Mouse (Mus musculus): ENCODE results near the gene Eid3.

The Eid3 gene

DNA sequence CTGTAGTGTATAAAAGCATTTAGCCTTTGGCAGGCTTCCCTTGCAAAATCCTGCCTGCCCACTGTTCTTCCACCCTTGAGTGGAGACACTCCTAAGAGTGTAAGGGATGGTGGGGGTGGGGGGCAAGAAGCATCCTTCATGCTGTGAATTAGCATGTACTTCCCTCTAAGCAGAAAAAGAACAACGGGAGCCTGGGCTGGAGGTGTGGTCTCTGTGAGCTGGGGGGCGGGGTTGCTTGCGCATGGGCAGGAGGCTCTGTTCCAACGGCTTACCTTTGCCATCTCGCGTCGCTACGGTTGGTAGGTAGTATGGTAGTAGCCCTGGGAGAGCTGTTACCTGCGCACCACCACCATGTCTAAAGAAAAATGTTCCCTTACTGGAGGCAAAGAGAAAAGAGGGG is at the start of gene Eid3:
Gene Eid3 (plus strand): TSS at position 271 of the 400 bp plus-strand sequence.
- no peak for DNase-seq (ENCODE audit: low spot score)

DNA sequence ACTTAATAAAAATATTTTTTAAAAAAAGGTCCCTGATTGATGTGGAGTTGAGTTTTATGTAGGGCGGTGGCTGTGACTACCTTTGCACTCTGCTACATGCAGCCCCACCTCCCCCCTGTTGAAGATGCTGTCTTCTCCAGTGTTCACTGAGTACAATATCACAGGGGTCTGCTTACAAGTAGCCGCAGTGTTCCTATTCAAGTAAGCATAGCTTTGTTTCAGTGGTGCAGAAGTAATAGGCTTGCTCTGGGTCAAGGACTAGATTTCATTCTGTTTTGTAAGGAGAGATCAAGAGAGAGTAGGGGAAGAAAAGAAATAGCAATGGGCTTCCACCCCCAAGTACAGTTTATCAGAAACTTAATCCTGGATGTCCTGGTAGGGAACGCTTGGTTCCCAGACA is 48.9 kb upstream of the Eid3 start:
- DNase-seq (ENCODE audit: low spot score): no peak

DNA sequence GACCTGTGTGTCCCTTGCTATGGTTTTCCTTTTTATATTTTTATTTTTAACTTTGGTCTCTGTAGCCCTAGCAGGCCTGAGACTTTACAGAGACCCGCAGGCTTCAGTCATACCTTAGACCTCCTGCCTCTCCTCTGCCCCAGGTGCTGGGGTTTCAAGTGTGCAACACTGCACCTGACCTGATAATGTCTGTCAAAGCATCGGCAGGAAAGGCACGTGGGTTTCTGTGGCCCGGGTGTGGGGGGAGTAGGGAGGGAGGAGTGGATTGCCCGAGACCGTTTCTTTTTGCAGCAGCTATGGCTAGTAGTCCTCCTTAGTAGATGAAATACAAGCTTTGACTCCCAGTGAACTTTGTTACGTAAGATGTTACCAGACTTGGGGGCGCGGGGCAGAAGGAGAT is 48.5 kb upstream of the Eid3 start:
- no peak for DNase-seq (ENCODE audit: low spot score)

DNA sequence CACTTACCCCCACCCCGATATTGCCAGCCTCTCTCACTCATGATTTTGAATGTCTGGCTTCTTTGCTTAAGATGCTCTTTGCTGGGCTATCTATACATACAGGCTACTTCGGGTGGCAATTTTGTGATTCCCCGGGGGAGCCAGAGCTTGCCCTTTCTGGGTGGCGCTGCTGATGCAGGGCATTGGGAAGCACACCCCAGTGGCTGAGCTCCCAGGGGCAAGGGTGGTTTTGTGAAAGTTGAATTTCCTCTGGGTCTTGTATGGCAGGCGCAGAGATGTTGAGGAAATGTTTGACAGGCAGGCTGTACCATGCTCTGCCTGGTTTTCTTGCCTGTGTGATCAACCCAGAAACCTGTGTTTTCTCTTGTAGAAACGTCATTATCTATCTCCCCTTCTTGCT is 47.8 kb upstream of the Eid3 start:
- no peak for DNase-seq (ENCODE audit: low spot score)

GRCm38 (mm10) chr10:82823108-82823778 is 43.2 kb upstream of the Eid3 start:
- DNase-seq (ENCODE audit: low spot score): no peak

GRCm38 (mm10) chr10:82823779-82824177 is 42.6 kb upstream of the Eid3 start:
- DNase-seq (ENCODE audit: low spot score): no peak

DNA sequence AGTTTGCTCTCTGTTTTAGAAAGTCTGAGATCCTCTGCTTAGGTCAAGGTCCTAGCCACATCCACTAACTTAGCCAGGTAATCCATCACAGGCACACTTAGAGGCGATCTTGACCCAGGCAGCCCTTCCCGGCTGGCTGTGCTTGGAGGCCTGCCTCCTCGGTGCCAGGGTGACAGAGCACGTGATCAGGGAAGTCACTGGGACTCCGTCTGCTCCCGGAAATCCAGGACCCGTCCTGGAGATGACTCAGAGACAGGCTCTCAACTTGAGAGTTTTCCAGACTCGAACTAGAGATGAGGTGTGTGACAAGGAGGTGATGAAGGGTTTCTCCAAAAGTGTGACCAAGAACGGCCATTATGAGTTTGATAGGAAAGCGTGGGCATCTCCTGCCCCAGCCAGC is 41.9 kb upstream of the Eid3 start:
- no peak for DNase-seq (ENCODE audit: low spot score)

DNA sequence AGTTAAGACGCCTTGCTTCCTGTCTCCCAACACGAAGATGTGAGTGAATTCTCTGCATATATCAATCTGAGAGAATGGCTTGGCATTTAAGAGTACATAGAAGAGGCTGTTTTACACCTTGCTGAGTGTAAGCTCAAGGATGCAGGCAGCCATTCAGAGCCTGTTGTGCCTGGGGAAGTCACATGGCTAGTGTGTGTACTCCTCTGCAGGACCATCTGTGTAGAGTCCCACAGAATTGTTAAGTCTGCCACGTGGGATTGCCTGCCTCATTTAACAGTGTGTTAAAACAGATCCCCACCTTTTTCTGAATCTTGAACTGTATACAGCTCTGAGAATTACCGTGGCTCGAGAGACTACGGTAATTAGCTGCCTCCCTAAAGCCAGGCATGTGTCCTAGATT is 39.9 kb upstream of the Eid3 start:
- no peak for DNase-seq (ENCODE audit: low spot score)

DNA sequence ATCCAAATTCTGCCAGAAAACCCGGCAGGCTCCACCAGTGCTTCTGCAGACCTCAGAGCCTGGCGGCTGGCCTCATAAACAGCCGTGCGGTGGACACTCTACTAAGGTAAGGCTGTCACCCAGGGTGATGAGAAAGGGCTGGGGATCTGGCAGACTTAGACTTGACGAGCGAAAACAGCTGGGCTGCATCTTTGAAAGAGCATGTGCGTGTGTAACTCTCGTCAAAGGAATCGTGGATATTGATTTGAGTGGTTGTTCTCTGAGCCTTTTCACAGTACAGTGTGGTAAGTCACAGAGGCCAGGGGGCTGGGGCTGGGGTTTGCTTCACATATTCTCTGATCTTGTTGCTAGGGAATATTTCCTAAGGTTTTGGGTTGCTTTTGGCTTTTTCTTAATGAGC is 32.5 kb upstream of the Eid3 start, which contains the start of gene Txnrd1:
Gene Txnrd1 (plus strand): TSS at position 26 of the 400 bp plus-strand sequence.
- DNase-seq (ENCODE audit: low spot score): no peak

- no peak for DNase-seq (ENCODE audit: low spot score)
These were observed 30.5 kb upstream of the Eid3 start for GRCm38 (mm10) chr10:82835898-82836297.

GRCm38 (mm10) chr10:82838390-82838789 is 28.0 kb upstream of the Eid3 start:
- DNase-seq (ENCODE audit: low spot score): no peak

DNA sequence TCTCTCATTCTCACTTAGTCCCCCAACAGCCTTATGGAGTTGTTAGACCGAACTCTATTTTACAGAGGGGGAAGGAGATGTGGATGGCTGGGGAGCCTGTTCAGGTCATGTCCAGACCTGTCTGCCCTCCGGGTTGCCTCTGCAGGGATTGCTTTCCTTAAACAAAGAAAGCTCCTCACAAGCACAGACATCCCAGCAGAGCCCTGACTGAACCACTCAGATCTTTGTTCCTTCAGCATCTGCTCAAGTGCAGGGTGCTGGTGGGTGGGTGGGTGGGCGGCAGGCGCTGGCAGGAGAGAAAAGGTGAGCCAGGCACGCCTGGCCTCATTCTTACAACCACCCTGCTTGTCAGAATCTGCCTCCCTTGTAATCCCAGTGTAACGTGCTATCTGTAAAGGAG is 22.3 kb upstream of the Eid3 start:
- no peak for DNase-seq (ENCODE audit: low spot score)

- DNase-seq (ENCODE audit: low spot score): no peak
These were observed 21.7 kb upstream of the Eid3 start for GRCm38 (mm10) chr10:82844731-82845130.

- DNase-seq (ENCODE audit: low spot score): no peak
These were observed 18.5 kb upstream of the Eid3 start for GRCm38 (mm10) chr10:82847821-82848459.

GRCm38 (mm10) chr10:82849686-82850353 is 16.6 kb upstream of the Eid3 start:
- no peak for DNase-seq (ENCODE audit: low spot score)

DNA sequence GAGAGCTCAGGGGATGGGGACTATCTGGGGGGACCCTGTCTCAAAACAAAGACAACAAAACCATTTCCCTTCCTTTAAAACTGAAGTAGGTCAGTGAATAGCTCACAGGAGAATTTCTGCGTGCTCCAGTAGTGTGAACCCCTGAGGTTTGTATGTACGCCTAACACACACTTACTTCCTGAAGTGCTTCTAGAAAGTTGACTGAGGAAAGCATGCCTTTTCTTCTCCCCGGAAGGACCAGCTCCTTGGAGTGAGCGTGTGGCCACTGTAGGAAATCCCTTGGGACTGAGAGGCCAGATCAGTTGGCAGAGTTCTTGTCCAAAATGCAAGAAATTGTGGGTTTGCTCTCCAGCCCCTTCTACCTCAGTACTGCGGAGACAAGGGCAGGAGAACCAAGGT is 16.1 kb upstream of the Eid3 start:
- DNase-seq (ENCODE audit: low spot score): no peak

- DNase-seq (ENCODE audit: low spot score): no peak
These were observed 14.7 kb upstream of the Eid3 start for GRCm38 (mm10) chr10:82851751-82852150.

DNA sequence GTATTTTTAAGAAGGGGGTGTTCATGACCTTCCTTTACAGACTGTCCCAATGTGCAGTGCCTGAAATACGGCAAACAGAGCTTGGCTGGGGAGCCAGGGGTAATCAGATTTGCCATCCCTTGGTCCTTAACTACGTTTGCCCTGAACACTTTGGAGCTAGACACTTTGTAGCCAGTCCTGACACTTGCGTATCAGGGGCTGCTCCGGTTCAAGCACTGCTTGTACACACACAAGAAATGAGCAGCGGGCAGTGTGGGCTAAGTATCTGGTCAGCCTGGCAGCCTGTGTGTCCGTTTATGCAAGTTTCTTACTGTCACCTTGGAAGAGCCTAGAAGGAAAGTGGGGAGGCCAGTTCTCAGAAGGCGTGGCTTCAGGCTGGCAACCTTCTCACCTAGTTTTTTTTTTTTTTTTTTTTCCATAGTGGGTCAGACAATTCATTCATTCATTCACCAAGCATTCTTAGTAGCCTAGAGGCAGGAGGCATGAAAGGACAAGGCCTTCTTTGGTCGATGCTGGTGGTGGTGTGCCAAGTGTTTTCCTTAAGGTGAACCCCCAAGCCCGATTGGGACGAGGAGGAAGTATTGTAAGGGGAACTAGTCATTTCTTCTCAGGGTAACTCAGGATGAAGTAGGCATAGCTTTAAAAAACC is 8.3 kb upstream of the Eid3 start:
- no peak for DNase-seq (ENCODE audit: low spot score)

GRCm38 (mm10) chr10:82858691-82859532 is 7.5 kb upstream of the Eid3 start:
- DNase-seq (ENCODE audit: low spot score): peak; percentile 91

DNA sequence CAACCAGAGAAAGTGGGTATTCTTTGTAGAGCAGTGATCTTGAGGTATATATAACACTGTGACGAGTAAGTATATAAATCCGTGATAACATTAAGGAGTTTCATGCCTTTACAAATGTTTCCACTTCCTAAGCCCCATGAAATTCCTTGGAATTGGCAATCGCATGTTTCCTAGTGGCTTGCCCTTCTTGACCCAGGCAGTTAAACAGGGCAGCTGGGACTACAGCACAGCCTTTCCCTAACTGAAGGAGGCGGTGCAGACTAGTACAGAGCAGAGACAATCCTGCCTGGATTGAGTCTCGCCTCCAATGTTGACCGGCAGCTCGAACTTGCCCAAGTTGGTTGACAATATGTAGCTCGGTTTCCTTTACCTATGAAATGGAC is 6.9 kb upstream of the Eid3 start:
- DNase-seq (ENCODE audit: low spot score): no peak

DNA sequence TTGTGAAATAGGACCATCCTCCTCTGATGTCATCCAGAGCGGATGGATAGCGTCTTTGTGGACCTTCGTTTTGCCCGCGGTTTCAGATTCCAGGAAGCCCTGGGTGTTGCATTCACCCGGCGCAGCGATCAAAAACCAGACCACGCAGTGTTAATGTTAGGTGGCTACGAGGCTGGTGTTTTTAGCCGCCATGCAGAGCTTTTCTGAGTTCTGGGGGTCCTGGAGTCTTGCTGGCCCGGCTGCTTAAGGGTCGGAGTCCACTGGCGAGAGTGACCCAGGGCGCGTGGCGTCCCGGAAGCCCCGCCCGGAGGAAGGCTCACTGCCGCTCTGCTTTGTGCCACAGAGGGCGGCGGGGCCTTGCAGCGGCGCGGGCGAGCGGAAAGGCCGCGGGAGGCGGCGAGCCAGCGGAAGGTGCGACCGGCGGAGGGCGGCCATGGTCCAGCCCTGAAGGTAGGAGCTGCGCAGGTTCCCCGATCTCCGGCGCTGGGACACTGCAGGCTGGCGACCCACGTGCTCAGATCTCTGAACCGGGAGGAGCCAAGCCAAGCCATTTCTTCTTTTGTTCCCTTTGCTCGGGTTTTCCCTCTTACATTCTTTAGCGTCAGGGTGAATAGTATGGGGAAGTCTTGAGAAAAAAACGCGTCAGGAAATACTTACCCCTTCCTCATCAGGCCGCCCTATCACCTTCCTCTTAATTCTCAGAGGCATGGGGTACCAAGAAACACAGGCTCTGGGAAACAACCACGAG is 6.1 kb upstream of the Eid3 start:
- DNase-seq (ENCODE audit: low spot score): peak; percentile 51

Data from ovary, adult 18-20 months (tissue).